Mouse (Mus musculus): ENCODE results near the gene Arhgap28.
"Not testable (repeated sequence)": the region's sequence is repeated elsewhere in the genome, so short reads cannot be mapped to it uniquely, and the experiment has no call there.

The Arhgap28 gene

DNA sequence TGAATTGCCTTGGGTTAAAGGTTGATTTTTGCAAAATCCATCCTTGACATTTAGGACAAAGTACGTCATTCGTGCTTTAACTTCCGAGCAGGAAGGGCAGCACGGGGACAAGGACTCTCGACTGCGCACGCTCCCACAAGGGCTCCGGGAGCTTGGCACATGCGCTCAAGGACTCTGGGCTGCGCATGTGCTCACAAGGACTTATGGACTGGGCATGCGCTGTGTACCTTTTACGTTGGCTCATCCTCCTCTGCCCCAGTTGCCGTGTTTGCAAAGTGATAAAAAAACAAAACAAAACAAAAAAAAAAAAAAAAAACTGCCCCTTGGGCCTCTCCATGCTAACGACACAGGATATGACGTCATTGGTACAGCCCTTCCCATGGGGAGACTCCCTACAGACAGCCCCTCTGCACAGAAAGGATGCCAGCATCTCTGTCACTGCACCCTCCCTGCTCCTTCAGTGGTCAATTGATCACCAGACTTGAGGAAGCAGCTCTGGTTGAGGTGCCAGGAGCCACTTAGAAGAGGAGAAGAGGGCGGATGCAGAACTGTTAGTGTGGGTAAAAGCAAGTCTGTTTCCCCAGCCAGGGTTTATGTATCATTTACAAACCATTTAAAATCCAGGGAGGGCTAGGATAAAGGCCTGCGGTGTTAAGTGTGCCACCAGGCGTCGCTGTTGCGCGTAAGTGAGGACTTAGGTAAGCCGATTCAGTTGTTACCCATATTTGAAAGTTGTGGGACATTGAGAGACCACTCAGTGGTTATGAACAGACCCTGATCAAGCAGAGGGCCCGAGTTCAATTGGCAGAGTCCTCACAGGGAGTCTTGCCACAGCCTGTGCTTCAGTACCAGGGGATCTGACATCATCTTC lies 134.0 kb downstream of the Arhgap28 start:
- DNase-seq (ENCODE audit: low spot score) = peak; percentile 11

- no peak for DNase-seq (ENCODE audit: low spot score)
Observed at GRCm38 (mm10) chr17:67866541-67867241, 137.2 kb downstream of the Arhgap28 start.

- no peak for DNase-seq (ENCODE audit: low spot score)
Observed at GRCm38 (mm10) chr17:67866026-67866425, 137.9 kb downstream of the Arhgap28 start.

GRCm38 (mm10) chr17:67864912-67865311 lies 139.0 kb downstream of the Arhgap28 start:
- DNase-seq (ENCODE audit: low spot score) = no peak

- DNase-seq (ENCODE audit: low spot score) = no peak
Observed at GRCm38 (mm10) chr17:67864363-67864762, 139.6 kb downstream of the Arhgap28 start.

- peak; percentile 19 for DNase-seq (ENCODE audit: low spot score)
Observed at GRCm38 (mm10) chr17:67861744-67862535, 142.0 kb downstream of the Arhgap28 start.

DNA sequence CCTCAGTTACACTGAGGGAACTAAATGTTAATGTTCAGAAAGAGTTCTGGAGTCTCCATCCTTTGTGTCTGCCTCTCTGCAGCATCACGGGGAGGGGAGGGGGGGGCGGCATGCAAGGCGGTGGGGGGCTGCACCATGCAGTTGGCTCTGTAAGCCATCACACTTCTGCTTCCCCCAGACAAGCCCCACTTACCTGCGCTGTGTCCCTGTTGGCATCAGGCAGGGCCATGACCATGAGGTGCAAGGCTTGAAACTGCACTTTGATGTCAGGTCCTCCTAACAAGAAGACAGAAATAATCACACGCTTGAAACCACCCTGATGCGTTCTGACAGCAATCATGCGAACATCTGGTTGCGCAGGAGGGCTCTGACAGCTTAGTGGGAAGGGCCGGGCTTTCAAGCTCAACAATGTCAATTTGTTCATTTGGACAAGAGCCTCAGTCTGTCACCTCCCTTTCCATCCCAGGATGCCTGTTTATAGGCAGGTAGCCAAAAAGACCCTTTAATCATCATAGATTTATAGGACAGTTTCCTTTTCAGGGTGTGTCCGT lies 142.8 kb downstream of the Arhgap28 start:
- no peak for DNase-seq (ENCODE audit: low spot score)

DNA sequence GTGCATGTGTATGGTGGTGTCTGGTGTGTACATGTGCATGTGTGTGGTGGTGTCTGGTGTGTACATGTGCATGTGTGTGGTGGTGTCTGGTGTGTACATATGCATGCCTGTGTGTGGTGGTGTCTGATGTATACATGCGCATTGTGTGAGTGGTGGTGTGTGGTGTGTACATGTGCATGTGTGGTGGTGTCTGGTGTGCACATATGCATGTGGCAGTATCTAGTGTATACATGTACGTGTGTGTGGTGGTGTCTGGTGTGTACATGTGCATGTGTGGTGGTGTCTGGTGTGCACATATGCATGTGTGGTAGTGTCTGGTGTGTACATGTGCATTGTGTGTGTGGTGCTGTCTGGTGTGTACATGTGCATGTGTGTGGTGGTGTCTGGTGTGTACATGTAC lies 162.4 kb downstream of the Arhgap28 start:
- DNase-seq (ENCODE audit: low spot score) = not testable (repeated sequence)

- no peak for DNase-seq (ENCODE audit: low spot score)
Observed at GRCm38 (mm10) chr17:67838948-67839347, 165.0 kb downstream of the Arhgap28 start.

- DNase-seq (ENCODE audit: low spot score) = peak; percentile 31
Observed at GRCm38 (mm10) chr17:67837351-67838090, 166.4 kb downstream of the Arhgap28 start.

GRCm38 (mm10) chr17:67836146-67836895 lies 167.6 kb downstream of the Arhgap28 start:
- no peak for DNase-seq (ENCODE audit: low spot score)

- no peak for DNase-seq (ENCODE audit: low spot score)
Observed at GRCm38 (mm10) chr17:67827431-67827830, 176.5 kb downstream of the Arhgap28 start.

DNA sequence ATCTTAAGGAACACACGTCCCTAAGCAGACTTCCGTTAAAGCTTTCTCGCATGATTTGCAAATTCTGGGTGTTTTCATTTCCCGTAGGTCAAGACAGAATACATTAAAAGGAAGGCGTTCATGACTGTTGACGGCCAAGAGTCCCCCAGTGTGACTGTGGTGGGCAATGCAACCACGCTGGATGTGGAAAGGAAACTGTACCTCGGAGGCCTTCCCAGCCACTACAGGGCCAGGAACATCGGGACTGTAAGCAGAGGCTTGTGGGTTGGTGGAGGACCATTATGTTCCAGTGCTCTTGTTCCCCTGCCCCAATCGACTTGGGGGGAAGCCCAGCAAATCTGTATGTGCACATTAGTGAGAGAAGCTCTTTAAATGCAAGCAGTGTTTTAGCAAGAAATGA lies 187.0 kb downstream of the Arhgap28 start:
- DNase-seq (ENCODE audit: low spot score) = no peak

DNA sequence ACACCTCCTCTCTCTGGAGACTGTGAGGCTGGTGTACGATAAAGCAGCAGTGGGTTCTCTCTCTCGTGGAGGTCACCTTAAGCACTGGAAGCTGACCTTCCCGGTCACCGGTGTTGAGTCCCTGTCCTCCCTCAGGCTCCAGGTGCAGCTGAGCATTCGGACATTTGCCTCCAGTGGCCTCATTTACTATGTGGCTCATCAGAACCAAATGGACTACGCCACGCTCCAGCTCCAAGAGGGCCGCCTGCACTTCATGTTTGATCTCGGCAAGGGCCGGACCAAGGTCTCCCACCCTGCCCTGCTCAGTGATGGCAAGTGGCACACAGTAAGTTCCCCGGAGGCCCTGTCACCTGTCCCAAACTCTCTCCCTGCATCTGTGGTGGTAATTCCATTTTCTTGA lies 188.2 kb downstream of the Arhgap28 start:
- no peak for DNase-seq (ENCODE audit: low spot score)

DNA sequence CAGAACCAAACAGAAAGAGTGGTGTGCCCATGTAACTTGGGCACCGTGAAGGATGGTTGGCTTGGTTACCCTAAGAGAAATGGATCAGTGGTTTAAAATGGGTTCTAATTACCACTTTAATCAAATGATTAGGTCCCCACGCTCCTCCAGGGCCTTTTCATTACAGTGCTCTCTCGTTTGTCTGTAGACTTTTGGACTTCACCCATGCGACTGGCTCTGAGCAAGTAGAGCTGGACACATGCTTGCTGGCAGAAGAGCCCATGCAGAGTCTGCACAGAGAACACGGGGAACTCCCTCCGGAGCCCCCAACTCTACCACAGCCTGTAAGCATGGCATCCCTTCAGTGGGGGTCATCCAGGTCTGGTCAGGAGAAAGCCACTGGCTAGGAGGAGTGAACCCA lies 190.3 kb downstream of the Arhgap28 start:
- DNase-seq (ENCODE audit: low spot score) = no peak

GRCm38 (mm10) chr17:67809171-67809570 lies 194.7 kb downstream of the Arhgap28 start:
- DNase-seq (ENCODE audit: low spot score) = no peak

Data from c-Kit-positive CD71-positive TER-119-positive erythroid progenitor cells, embryonic 14.5 days (primary cell).